Mouse (Mus musculus) 3134 (cell line): ENCODE results near the gene Ccdc30.
A peak's percentile ranks its signal among the peaks of the same experiment; 100 is the strongest.
"Not testable (repeated sequence)": the region's sequence is repeated elsewhere in the genome, so short reads cannot be mapped to it uniquely, and the experiment has no call there.

ENCODE experiments used
- DNase-seq: peaks from one replicate; pipeline ENCODE4 v3.0.0-alpha.2; 2011; ENCODE audit warnings: low spot score; ENCODE audit not compliant: insufficient read length; ENCODE audit errors: extremely low read depth

Gene Ccdc30

GRCm38 (mm10) chr4:119320131-119320830 lies 95.0 kb downstream of the Ccdc30 start, which contains the start of gene Ppih:
TSS of gene Ppih (minus strand) at chr4:119320546.
- DNase-seq, result peak; percentile 93

GRCm38 (mm10) chr4:119313756-119314155 lies 101.6 kb downstream of the Ccdc30 start:
- DNase-seq, result no peak

GRCm38 (mm10) chr4:119305418-119305817 lies 109.9 kb downstream of the Ccdc30 start:
- no peak for DNase-seq

- no peak for DNase-seq
Observed at GRCm38 (mm10) chr4:119303291-119303690, 112.0 kb downstream of the Ccdc30 start.

GRCm38 (mm10) chr4:119301777-119302176 lies 113.5 kb downstream of the Ccdc30 start:
- no peak for DNase-seq

- DNase-seq, result no peak
Observed at GRCm38 (mm10) chr4:119300761-119301160, 114.6 kb downstream of the Ccdc30 start.

- DNase-seq, result no peak
Observed at GRCm38 (mm10) chr4:119297361-119297760, 118.0 kb downstream of the Ccdc30 start.

- DNase-seq, result no peak
Observed at GRCm38 (mm10) chr4:119295134-119295453, 120.2 kb downstream of the Ccdc30 start.

GRCm38 (mm10) chr4:119294415-119295133 lies 120.7 kb downstream of the Ccdc30 start, which contains the start of gene Ybx1:
TSS of gene Ybx1 (minus strand) at chr4:119294604.
- DNase-seq, result peak; percentile 96

- DNase-seq, result peak; percentile 55
Observed at GRCm38 (mm10) chr4:119293574-119294258, 121.6 kb downstream of the Ccdc30 start.

- DNase-seq, result peak; percentile 42
Observed at GRCm38 (mm10) chr4:119292771-119293573, 122.3 kb downstream of the Ccdc30 start.

GRCm38 (mm10) chr4:119291921-119292320 lies 123.4 kb downstream of the Ccdc30 start:
- no peak for DNase-seq

- DNase-seq, result no peak
Observed at GRCm38 (mm10) chr4:119285336-119285735, 130.0 kb downstream of the Ccdc30 start.

GRCm38 (mm10) chr4:119284861-119285260 lies 130.5 kb downstream of the Ccdc30 start:
- no peak for DNase-seq

GRCm38 (mm10) chr4:119278784-119279183 lies 136.5 kb downstream of the Ccdc30 start:
- DNase-seq, result not testable (repeated sequence)

- no peak for DNase-seq
Observed at GRCm38 (mm10) chr4:119275726-119276125, 139.6 kb downstream of the Ccdc30 start.

- no peak for DNase-seq
Observed at GRCm38 (mm10) chr4:119275226-119275625, 140.1 kb downstream of the Ccdc30 start.

- no peak for DNase-seq
Observed at GRCm38 (mm10) chr4:119274627-119275026, 140.7 kb downstream of the Ccdc30 start.
